Mouse (Mus musculus) urinary bladder, postnatal 10 days (tissue): ENCODE data around the gene Derl3.

ENCODE experiments used
- DNase-seq: peaks from one replicate; pipeline ENCODE4 v3.0.0; 2022; ENCODE audit warnings: low spot score

The Derl3 gene

DNA sequence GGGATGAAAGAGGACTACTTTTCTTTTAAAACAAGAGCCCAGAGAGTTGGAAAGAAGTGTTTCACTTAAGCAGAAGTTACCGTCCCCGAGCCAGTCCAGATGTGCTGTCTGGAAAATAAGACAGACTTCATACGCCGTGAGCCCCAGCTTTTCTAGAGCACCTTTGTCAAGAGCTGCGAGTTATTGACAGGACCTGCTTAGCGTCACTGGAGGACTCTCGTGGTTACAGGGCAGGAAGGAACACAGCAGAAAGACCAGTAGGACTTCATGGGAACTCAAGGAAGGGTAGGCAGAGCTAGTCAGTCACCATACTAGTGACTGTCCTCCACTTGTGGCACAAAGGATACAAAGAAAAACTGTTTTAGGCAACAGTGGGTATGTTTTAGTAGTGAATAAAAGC, 22.3 kb downstream of the Derl3 start:
- no peak for DNase-seq

DNA sequence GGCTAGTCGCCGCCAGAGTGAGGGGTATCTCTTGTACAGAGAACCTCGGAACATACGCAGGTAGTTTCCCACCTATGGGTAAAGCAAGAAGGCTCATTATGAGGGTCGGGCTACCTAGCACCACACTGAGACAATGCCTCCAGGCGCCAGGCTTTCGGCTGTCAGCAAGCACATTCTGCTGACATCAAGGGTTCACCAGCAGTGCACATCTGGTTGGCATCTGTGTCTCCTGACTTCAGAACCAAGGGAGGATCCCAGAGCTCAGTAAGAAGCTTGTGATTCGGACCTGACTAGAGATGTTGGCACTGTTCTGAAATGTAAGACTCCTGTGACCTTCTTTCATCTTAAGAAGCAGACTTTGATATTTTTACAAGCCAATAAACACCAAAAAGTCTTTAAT, 23.6 kb downstream of the Derl3 start:
- DNase-seq: no peak

DNA sequence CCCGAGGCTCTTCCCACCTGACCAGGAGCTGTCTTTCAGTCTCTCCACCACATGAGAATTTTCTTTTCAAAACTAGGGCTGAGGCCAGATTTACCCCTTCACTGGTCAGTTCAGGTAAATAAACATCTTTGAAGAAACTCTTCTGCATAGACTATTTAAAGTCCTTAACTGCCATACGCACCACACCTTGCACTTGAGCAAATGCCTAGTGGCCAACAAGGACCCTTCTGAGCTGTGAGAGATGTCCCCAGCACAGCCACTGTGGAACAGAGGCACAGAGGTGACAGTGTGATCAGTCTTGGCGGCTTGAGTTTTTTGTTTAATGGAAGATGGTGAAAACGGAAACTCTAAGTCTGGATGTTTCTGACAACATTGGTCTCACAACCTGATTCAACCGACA, 25.8 kb downstream of the Derl3 start:
- no peak for DNase-seq

DNA sequence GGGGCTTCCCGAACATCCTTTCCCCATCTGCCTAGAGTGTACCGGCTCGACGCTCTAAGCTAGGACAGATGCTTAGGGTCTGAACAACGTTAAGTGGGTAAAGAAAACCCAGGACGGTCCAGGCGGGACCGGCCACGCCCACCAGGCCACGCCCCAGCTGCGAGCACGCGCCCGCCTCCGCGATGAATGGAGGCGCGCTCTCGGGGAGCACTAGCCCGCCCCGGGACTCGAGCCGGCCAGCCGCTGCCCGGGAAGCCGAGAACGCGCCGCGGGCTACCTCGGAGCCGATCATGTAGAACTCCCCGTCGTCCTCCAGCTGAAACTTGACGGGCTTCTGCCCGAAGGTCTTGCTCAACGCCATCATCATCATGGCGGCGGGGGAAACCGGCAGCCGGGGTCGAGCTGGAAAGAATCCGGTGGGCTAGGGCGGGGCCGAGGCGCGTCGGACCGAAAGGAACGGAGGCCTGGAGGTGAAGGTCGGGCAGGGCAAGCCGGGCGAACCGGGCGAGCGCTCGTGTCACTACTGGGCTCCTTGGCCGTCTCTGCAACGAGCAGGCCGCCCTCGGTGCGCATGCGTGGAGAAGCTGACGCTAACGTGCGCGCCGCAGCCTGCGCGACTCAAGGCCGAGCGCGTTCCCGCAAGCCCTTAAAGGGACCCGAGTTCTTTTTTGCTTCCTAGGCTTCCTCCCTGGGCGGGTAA, 28.0 kb downstream of the Derl3 start, which contains the start of gene Smarcb1:
Gene Smarcb1 (minus strand): TSS at position 592 of the 700 bp plus-strand sequence.
- peak; percentile 71 for DNase-seq

DNA sequence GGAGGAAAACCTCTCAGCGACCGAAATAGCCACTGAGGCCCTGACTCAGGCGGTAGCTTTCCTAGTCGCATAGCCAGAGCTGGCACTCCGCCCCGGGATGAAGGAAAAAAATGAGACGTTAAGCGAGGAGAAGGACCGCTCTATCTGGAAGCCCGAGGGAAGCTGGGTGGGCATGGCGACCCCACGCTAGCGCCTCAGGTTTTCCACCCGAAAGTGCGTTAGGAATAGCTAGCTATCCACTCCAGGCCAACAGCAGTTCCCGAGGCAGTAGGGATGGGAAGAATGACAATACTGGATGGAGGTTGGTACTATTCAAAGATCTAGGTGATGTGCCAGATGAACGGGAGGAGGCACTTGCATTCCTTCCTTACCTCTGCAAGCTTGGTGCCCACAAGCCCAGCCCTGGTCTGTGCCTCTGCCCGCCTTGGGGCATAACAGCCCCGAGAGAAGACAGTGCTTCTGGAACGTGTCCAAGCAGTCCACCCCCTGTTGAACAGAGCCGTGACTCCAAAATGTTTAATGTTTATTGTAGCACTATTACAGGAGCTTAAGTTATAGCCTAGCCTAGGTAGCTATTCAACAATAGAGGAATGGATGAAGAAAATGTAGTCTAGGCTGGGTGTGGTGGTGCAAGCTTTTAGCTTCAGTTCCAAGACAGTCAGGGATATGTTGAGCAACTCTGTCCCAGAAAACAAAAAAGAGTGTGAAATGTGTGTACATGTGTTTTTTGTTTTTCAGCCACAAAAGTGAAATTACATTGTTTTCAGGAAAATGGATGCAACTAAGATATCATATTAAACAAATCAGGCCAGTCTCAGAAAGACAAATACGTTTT, 28.7 kb downstream of the Derl3 start:
- DNase-seq: no peak

DNA sequence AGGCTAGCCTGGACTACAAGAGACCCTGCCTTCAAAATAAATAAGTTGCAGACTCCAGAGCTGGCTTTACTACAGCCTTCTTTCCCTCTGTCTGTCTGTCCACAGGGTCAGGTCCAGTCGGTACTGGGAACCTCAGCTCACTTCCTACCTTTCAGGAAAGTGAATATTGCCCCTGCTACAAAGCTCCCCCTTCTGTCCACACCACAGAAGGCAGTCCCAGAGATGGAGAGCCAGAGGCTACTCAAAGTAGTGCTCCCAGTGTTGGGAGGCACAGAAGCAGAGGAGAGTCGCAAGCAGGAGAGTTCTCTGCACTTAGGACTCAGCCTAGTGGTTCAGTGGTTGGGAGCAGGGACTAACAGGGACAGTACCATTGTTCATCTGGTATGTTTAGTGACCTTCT, 31.1 kb downstream of the Derl3 start:
- DNase-seq: no peak

DNA sequence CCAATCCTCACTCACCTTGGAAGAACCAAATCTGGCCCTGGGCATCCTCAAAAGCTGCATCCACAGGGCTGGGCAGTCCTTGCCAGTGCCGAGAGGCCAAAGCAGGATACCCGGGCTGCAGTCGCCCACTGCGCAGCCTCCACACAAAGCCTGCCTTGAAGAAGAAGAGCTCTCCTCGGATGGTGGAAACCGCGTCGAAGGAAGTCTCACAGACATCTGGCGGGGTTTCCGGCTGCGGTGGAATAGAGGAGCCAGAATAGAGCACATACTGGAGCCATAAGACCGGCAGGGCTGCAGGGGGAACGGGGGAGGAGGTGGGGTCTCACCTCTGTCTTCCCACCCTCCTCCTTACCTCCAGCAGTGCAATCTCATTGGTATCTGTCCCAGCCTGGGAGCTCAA, 33.2 kb downstream of the Derl3 start:
- no peak for DNase-seq

DNA sequence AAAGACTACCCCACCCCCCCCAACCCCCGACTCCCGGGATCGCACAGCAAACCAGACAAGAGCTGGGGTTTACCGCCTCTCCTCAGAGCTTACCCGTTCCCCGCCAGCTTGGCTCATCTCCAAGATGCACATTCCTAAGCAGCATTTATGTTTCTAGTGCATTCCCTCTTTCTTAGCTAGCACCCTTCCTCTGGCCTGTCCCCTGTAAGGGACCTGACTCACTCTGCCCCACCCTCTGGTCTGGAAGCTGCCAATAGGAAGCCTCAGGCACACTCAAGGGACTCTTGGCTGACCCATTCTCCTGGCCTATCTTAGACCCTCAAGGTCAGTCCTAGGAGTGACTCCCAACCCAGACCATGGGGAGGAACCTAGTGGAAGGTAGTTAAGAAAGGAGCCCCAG, 37.1 kb downstream of the Derl3 start:
- DNase-seq: no peak

DNA sequence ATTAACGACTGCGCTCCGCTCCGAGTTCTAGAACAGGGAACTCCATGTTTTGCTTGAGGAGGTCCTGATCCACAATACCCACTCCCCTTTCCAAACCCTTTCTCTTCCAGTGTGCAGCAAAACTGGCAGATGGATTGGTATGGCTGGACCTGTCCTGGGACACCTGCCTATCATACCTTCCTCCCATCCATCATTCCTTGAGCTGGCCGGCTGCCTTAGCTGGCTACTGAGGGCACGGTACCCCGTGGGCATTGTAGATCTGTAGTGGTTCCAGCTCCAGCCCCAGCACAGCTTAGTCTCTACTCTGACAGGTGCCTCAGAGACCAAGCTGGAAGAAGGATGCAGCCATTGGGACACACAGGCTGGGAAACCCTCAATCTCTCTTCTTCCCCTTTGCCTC, 38.1 kb downstream of the Derl3 start:
- no peak for DNase-seq

DNA sequence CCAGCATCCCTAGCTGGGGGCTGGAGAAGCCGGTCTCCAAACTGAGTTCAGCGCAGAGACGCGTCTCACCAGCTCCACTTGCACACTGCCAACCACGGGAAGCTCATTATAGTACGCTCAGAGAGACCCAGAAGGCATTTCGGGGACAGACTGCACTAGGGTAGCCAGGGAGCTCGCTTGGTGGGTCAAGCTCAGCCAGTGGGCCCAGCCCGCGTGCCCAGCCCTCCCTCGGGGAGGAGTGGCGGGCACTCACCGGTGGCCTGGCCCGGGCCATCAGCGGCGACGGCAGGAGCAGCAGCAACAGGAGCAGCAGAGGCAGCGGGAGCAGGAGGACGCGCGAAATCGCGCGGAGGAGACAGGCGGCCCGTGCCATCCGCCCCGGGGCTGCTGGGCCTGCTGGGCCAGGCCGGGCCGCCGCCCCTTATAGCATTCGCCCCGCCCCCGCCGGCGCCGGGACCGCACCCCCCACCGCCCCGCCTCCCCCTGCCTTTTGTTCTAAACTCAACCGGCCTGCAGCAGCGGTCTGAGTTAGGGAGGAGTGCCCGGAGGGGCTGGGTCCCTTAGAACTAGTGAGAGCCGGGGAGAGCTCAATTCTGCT, 39.0 kb downstream of the Derl3 start:
- DNase-seq: no peak

DNA sequence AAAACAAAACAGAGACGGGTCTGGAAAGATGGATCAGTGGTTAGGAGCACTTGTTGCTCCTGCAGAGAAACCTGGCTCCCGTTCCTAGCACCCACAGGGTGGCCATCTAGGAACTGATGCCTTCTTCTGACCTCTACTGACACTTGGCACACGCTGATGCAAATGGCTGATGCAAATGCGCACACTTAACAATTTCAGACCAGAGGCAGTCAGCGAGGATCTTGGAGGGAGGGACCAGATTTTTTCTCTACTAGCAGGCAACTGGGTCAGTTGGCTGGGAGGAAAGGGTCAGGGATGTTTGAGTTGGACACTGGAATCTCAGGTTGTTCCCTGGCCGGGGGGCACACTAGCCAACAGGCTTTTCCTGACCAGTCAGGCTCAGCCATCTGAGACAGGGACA, 39.7 kb downstream of the Derl3 start, which contains the start of gene Chchd10:
Gene Chchd10 (plus strand): TSS at position 240 of the 400 bp plus-strand sequence.
- no peak for DNase-seq

DNA sequence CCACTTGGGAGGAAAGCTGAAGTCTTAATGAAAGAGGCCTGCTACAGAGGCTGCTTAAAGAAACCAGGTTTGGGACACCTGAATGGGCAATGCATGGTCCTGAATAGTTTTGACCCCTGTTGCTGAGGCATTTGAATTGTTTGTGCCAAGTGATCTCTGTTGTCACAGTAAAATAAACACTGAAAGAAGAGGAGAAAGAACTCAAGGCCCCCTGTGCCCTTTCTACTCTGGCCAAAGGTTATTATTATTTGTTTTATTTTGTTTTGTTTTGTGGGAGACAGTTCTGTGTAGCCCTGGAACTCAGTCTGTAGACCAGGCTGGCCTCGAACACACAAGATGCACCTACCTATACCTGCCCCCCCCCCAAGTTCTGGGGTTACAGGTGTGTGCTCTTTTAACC, 41.8 kb downstream of the Derl3 start:
- DNase-seq: no peak

DNA sequence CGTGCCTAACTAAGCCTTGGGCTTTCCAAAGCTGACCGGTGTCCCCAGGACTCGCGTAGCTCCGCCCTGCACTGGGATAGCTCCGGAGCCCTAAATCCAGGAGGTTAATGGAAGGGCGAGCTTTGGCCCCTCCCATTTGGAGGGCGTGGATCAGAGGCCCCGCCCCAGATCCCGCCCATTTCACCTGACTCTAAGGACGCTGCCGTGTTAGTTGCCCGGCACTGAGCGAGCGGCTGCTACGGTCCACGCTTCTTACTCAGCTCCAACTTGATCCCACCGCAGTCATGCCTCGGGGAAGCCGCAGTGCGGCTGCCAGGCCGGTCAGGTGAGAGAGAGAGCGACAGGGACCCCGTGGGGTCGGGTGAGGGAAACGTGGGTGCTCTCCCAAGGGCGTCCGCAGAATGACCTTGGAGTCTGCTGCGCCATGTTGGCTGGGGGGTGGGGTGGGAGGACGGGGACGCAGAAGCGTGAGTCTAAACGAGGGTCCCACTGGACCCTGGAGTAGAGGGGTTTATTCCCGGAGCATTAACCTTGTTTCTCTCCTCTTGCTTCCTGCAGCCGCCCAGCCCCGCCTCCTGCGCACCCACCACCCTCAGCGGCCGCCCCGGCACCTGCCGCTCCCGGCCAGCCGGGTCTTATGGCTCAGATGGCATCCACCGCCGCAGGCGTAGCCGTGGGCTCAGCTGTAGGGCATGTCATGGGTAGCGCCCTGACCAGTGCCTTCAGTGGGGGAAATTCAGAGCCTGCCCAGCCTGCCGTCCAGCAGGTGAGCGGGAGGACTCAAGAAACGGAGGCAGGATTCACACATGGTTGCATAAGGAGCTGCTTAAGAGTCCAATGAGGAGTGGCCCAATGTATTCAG, 42.7 kb downstream of the Derl3 start, which contains the start of gene Mmp11:
Gene Mmp11 (minus strand): TSS at position 817 of the 862 bp plus-strand sequence.
- DNase-seq: no peak

DNA sequence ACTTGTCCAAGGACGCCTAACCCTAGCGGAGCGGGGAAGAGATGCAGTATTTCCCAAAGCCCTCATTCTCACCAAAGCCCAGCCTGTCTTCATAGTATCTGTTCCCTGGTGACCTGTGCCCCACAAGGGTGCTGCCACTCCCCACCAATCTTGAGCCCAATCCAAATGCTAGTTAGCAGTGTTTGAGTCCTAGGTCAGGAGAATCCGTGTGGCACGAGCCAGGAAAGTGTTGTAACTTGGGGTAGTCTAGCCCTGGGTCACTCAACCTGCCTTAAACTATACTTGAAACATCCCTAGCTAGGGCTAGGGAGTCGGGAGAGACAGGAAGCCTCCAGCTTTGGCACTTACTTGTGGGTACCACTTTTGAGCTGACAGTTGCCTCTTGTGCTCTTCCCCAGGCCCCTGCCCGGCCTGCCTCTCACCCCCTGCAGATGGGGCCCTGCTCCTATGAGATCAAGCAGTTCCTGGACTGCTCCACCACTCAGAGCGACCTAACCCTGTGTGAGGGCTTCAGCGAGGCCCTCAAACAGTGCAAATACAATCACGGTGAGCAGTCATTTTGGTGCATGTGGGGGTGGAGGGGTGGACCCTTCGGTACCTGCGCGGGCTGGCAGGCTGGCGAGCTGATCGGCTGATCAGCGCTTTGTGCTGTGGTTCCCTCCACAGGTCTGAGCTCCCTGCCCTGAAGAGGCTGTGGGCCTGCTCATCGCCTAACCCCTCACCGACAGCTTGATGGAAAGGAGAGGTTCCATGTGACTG, 43.9 kb downstream of the Derl3 start:
- DNase-seq: no peak

DNA sequence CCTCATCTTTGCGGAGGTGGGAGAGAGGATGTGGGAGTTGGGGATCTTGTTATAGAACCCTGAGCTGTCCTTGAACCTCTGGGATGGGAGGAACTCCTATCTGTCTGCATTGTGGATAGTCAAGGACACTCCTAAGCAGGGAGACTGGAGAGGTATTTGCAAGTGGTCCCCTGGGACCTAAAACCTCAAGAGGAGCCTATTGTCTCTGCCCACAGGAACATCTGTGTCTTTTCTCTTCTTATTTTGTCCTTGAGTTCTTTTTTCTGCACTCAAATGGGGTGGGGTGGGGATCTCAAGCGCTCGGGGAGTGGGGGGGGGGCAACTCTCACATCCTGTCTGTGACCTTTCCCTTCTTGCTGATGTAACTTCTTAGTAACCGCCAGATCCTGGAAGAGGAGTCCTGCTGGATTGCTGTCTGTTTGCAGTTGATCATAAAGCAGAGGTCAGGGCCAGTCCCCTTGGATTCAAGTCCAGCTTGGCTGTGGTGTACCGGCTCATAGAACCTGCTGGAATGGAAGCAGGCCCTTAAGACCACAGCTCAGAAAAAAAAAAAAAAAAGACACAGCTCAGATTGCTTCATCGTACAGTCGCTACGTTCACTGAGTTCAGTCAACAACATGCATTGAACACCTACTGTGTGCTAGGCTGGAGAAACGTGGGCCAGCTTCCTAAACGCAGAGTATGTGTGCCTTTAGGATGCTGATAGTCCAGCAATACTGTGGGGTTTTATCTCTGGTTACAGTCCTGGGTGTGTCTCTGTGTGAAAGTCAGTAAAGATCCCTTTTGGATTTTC, 44.8 kb downstream of the Derl3 start:
- no peak for DNase-seq

DNA sequence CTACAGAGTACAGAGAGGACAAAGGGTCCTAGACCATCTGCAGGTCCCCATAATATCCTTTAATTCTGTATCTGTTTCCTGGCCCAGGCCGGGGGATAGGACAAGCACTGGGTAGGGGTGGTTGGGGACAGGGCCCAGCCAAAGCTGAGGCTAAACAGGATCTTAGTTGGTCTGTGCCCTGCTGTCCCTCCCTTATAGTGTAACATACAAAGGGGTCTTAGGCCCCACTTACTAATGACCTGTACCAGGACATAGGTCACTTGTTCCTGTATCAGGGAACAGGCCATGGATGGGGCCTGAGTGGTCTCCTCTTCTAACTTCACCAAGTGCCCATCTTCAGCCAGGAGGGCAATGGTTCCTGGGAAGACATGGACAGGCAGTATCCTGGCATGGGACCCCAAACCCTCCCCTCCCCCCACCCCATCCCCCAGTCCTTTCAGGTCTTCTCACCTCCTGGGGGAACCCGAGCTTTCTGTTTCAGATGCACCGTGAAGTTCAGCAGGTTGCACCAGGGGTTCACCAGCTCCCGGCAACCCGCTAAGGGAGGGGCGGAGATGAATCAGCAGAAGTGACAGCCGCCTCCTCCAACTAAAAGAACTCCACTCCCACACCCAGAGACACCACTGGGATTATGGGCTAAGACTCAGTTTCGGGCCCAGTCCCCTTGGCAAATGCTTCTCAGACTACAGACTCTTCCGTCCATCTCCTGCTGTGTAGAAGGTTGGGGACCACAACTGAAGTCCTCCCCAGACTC, 46.4 kb downstream of the Derl3 start:
- DNase-seq: no peak

DNA sequence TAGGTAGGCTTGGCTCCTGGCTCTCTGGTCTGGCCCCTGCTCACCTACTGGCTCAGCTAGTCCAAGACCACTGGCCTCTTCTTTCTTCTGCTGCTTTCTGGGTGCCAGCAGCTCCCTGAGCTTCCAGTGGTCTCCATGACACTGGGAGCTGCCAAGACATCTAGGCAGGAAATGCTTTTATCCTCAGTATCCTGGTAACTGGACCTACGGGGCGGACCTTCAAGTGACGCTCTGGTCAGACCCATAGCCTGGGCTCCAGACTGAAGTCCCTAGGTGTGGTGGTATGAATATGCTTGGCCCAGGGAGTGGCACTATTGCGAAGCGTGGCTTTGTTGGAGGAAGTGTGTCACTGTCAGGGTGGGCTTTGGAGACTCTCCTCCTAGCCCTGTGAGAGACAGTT, 47.3 kb downstream of the Derl3 start, which contains the start of gene Gm867:
Gene Gm867 (minus strand): TSS at position 153 of the 400 bp plus-strand sequence.
- no peak for DNase-seq

DNA sequence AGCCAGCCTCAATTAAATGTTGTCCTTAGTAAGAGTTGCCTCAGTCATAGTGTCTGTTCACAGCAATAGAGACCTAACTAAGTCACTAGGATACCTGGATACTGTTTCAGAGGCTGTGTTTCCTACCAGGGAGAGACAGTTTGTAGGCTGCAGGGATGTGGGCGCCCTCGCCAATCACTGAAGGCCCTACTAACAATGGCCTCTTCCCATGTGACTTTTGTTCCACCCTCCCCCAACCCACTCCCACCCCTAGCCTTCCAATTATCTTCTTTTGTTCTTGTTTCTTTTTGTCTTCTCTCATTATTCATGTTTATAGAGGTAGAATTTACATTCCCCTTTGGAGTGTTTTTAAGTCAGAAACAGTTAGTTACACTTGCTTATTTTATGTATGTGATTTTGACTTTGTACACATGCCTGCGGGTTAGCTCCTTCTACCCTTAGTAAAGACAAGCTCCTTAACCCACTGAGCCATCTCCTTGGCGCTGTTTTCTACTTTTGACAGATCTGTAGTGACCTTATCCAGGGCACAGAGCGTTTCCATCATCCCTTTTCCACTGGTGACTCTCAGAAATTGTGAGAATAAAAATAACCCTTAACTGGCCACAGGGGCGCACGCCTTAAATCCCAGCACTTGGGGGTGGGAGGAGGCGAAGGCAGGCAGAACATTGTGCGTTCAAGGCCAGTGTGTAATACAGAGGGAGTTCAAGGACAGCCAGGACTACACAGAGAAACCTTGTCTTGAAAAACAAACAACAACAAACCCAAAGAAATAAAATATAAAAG, 48.0 kb downstream of the Derl3 start:
- no peak for DNase-seq
